Mouse (Mus musculus) heart, postnatal 0 days (tissue): ENCODE measurements at regions not wholly inside any gene's neighbourhood (a gene's known extent, or its start where the extent isn't known, plus 50 kb on each side); places are given as distances from the start of the nearest gene placed in this dataset.

ENCODE experiments used
- ATAC-seq: fragments of 200-750 bp; cut with Nextera tagmentation; 2 replicates; pipeline ENCODE4 v1.8.0; 2017; ENCODE audit warnings: low read depth, moderate number of reproducible peaks, moderate library complexity; ENCODE audit not compliant: insufficient read depth
- DNase-seq: peaks from one replicate; pipeline ENCODE4 v3.0.0-alpha.2; 2016; ENCODE audit warnings: low spot score
- H3K27ac ChIP-seq: fragments of 300-500 bp; sonication (generic); 2 replicates; pipeline ENCODE4 v1.5.1; 2014; ENCODE audit warnings: low read depth, mild to moderate bottlenecking
- H3K27me3 ChIP-seq: fragments of 300-500 bp; sonication (generic); 2 replicates; pipeline ENCODE4 v1.6.1; 2014; ENCODE audit warnings: low read length, mixed read lengths; ENCODE audit not compliant: control insufficient read depth, insufficient read depth
- H3K36me3 ChIP-seq: fragments of 300-500 bp; sonication (generic); replicated peaks from 2 replicates; pipeline ENCODE4 v1.6.1; 2014; ENCODE audit warnings: low read length, mixed read lengths; ENCODE audit not compliant: control insufficient read depth, insufficient read depth
- H3K4me1 ChIP-seq: fragments of 300-500 bp; sonication (generic); 2 replicates; pipeline ENCODE4 v1.6.1; 2014; ENCODE audit warnings: antibody characterized with exemption; ENCODE audit not compliant: control insufficient read depth, insufficient read depth
- H3K4me2 ChIP-seq: fragments of 300-500 bp; sonication (generic); 2 replicates; pipeline ENCODE4 v1.6.1; 2014; ENCODE audit warnings: low read depth, mild to moderate bottlenecking, low read length, moderate library complexity
- H3K4me3 ChIP-seq: fragments of 300-500 bp; sonication (generic); 2 replicates; pipeline ENCODE4 v1.5.1; 2014; ENCODE audit warnings: low read depth, low read length
- H3K9ac ChIP-seq: fragments of 300-500 bp; sonication (generic); replicated peaks from 2 replicates; pipeline ENCODE4 v1.6.1; 2014; ENCODE audit warnings: low read depth, low read length, mixed read lengths
- H3K9me3 ChIP-seq: fragments of 300-500 bp; sonication (generic); replicated peaks from 2 replicates; pipeline ENCODE4 v1.6.1; 2016; ENCODE audit warnings: low read length; ENCODE audit not compliant: control insufficient read depth
- CTCF ChIP-seq: IDR thresholded peaks from 2 replicates; pipeline ENCODE4 v1.5.1; 2016; ENCODE audit warnings: antibody characterized with exemption, control low read depth, low read depth
- EP300 ChIP-seq: IDR thresholded peaks from 2 replicates; pipeline ENCODE4 v1.6.1; 2016; ENCODE audit warnings: antibody characterized with exemption, low read depth
- WGBS: fragments of 180-500 bp; shearing (Covaris S2); extraction: QIAGEN DNeasy Blood & Tissue Kit; methylation state at CpG from one replicate; pipeline ENCODE4 v1.1.7; 2014; 5-methylcytosine and 5-hydroxymethylcytosine counted together

DNA sequence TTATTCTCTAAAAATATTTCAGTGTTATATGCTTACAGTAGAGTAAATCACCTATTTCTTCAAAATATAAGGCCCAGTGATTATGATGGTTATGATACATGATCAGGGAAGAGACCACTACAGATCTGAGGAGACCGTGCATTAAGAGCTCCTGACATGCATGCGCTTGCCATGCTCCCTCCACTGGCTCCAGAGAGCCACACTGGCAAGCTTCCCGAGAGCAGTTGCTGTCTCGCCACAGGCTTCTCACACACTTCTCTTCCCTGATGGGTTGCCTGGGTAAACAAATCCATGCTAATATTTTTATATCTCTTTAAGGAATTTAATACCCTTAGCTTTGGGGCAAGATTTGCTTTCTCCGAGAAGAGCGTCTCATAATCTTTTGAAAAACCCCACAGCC is 50.9 kb upstream of the Cntn1 start:
- DNase-seq: no peak
- H3K27ac ChIP-seq: no peak overlapping the region
- no peak for ATAC-seq
- no peaks in the 10 kb centered on the region for H3K4me1 ChIP-seq
- H3K27me3 ChIP-seq: no peaks in the 10 kb centered on the region
- no peak for TF ChIP-seq CTCF
- no peak for TF ChIP-seq EP300
- no peaks in the 10 kb centered on the region for H3K9me3 ChIP-seq
- no peak overlapping the region for H3K4me3 ChIP-seq
- H3K9ac ChIP-seq: no peak overlapping the region
- H3K4me2 ChIP-seq: no peak overlapping the region
- H3K36me3 ChIP-seq: no peaks in the 10 kb centered on the region
- WGBS: 71% methylated on average over 6 of the region's 6 CpGs
